Mouse (Mus musculus) liver (tissue): ENCODE measurements around the gene Ewsr1.
"Not testable (repeated sequence)": the region's sequence is repeated elsewhere in the genome, so short reads cannot be mapped to it uniquely, and the experiment has no call there.

Source experiments
- DNase-seq: peaks from one replicate; pipeline ENCODE4 v3.0.0-alpha.2; 2020; ENCODE audit warnings: mixed read lengths

Gene Ewsr1

DNA sequence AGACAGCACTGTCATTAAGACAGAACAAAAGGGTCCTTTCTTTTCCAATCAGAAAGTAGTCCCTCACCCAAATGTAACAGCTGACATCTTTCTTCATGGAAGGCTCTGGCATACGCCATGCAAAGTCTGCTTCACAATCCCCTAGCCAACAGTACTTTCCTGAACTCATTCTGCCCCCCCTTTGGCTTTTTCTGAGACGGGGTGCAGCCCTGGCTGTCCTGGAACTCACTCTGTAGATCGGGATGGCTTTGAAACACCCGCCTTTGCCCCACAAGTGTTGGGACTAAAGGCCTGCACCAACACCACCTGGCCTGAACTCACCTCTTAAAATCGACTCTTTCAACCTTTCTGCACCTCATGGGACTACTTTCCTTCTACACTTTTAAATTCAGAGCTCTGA, 3.2 kb downstream of the Ewsr1 start:
- no peak for DNase-seq

DNA sequence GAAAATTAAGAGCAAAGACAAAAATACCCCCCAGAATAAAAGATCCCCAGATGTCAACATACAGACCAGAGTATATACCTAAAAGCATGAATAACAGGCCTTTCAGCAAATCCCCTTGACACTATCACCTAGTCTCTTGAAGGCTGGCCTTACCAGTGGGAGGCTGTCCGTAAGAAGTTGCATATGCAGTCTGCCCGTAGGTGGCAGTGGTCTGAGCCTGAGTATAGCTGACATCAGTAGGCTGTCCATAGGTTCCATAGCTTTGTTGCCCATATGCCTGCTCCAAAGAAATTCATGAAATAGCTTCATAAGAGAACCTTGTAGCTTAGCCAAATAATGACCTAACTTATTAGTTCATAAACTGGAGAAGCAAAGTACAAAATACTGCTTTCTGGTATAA, 7.4 kb downstream of the Ewsr1 start:
- DNase-seq, result no peak

DNA sequence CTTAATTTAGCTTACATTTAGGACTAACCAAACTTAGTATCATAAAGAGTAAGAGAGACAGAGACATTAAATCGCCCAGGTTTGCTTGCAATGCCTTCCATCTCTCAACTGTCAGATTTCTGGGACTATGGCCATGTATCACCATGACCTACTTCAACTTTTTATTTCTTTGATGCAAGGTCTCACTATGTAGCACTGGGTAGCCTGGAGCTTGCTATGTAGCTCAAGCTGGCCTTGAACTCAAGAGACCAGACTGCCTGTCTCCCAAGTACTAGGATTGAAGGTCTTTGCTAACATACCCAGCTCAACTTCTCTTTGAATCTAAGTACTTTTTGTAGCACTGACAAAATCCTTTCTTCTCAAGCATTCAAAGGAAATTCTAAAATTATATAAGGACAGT, 9.9 kb downstream of the Ewsr1 start:
- DNase-seq, result no peak

DNA sequence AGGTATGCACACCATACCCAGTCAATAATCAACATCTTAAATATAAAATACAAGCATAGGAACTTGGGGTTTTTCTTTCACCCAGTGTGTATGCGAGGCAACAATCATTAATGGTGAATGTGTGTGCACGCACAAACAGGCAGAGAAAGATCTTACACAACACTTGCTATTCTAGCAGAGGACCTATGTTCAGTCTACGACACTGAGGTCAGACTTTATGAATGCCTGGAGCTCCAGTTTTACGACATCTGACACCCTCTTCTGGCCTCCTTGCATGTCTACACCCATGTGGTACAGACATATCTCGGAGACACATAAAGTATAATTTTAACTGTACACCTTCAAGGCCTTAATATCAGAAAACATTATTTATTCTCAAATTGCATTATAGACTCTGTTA, 22.2 kb downstream of the Ewsr1 start:
- DNase-seq, result not testable (repeated sequence)

DNA sequence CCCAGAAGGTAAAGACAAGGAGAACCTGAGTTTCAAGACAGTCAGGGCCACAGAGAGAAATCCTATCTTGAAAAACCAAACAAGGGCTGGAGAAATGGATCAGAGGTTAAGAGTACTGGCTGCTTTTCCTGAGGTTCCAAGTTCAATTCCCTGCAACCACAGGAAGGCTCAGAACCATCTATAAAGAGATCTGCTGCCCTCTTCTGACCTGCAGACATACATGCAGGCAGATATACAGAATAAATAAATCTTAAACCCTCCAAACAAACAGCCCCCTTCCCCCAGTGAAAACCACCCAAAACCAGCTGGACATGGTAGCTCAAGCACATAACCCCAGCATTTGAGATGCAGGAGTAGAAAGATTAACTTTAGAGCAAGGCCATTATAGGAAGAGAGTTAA, 23.3 kb downstream of the Ewsr1 start:
- DNase-seq, result no peak

DNA sequence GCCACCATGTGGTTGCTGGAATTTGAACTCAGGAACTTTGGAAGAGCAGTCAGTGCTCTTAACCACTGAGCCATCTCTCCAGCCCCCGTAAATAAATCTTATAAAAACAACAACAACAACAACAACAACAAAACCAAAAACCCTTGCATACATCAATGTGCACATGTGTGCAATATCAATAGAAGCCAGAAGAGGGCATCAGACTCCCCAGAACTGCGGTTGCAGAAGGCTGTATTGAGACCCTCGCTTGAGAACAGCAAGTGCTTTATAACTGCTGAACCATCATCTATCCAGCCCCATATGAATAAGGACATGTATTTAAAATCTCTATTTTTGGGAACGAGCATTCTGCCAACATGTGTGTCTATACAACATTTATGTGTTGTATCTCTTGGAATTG, 24.2 kb downstream of the Ewsr1 start:
- DNase-seq, result no peak

DNA sequence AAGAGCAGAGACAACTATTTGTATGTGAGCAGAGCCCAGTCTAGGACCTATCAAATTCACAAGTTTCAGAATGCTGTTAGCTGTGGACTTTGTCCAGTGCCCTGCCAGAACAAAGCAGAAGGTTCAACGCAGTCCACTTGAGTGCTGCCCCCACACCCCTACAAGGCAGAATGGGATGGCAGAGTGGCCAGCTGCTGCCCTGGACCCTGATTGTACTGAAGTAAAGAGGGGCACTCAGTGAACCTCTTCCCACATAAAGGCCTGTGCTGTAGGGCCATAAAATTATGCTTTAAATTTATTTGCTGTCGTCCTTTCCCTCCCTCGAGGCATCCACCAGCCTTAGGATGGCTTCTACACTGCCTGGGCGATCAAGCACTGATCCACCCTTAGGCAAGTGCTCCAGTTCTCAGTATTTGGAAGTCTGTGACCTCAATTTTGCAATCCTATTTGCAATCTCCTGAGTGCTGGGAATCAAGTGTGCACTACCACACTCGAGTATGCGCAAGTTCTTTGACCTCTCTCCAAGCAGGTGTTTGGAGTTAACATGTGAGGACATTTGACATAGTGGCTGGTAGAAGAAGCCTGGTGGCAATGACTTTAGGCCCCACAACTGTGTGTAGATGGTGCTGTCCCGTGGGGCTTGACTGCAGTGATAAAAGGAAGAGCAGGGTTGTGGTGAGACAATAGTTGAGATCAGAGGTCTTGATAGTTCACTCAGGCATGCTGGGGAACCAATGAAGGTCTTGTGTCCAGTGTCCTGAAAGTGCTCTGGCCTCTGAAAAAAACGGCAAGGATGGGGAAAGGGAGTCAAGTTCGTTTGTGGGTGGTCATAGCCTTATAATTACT, 30.7 kb downstream of the Ewsr1 start:
- no peak for DNase-seq

DNA sequence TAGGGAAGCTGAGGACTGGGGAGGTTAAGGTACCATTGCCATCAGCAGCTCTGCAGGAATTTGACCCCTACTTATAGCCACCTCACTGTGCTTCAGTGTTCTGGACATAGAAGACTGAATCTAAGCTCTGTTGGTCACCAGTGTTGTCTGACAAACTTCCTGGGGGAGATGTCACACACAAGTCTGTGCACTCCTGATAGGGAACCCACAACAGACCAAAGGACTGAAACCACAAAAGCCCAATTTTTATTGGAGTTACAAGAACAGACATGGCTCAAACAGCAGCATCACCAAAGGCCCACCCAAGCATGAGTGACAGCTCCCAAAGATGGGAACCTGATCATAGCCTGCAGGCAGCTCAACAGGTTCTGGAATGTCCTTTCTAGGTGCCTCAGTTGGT, 32.0 kb downstream of the Ewsr1 start:
- no peak for DNase-seq

DNA sequence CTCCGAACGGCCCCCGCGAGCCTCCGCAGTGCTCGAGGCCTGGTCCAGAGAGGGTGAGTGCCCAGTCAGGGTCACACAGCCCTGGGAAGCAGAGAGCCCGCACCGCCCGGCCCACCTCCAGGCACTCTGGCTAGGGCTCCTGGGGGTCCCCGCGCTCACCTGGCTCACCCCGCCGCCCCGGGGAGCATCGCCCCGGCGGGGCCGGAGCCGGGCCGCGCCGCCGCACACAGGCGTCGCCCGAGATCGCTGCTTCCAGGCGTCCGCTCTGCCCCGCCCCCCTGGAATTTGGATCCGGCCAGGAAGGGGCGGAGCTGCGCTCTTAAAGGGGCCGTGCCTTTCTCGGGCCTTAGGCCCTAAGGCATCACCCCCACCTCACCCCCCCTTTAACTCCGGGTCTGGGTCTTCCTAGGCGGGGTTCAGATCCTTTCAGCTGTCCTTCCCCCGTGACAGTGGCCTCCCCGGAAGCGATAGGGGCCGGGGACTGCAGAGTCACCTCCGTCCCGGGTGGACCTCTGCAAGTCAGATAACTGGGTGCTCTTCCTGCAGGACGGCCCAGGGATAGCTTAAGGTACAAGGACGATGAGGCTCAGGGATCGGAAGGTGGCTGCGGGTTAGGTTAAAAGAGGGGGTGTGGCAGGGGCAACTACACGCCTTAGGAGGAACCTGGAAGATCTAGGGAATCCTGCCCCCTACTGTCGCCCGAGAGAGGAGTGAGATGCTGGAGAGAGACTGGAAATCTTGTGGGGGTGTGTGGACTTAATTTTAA, 33.8 kb downstream of the Ewsr1 start, which contains the start of gene Gas2l1:
TSS of gene Gas2l1 (minus strand) at position 272 of the 766 bp plus-strand sequence.
- DNase-seq, result peak; percentile 91

DNA sequence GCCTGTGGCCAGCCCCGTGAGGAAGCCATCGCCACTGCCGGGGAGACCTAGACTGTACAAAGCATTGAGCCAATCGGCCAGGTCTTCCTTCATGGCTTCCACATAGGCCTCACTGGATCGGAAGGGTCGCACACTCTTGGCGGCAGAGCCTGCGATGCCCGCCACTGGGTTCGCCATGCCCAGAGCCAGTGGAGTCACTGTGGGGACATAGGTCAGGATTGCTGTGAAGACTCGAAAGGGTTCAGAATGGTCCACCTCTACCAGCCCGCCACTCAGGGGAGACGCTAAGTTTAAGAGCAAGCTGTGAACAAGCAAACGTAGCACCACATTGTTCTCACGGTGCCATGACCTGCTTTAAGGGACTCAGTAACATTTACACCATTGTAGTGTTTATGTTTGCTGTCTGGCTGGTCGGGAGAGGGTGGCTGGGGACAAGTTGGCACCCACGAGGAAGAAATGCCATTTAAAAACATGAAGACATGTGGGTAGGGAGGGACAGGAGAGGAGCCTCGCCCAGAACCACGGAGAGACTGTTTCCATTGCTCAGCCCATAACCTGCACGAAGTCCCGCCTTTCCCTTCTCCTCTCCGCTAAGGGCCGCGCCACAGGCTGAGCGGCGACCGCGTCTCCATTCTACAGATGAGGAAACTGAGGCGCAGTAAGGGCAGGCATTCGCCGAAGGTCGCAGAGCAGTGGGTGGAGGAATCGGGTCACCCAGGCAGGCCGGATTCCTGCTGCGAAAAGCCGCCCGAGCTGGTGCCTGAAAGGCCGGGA, 34.6 kb downstream of the Ewsr1 start:
- DNase-seq, result no peak

DNA sequence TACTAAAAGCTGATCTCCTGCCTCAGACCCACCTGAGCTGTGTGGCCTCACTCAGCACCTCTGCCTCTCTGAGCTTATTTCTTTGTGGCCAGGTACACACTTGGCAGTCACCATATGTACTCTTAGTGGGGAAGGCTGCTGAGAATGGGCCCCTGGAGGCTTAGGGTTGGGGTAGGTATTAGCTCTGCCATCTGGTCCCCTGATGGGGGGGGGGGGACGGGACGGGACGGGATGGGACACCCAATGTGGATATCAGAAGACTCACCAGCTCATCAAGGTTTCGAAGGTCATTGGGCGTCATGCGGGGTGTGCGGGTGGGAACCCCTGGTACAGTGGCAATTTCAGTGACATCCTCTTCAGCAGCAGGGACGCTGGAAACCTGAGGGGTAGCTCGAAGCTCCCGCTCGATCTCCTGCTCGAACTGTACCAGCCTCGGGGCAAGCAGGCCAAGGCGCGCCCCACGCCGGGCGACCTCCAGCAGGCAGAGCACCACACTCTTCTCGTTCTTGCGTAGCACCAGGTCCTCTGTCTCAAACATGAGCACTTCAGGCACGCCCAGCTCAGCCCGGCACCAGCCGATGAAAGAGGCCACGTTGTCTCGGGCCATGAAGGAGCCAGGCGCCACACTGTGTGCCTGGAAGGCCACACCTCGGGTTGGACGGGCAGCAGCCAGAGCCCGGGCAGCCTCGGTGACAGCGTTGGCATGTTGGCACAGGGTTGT, 35.3 kb downstream of the Ewsr1 start:
- no peak for DNase-seq

DNA sequence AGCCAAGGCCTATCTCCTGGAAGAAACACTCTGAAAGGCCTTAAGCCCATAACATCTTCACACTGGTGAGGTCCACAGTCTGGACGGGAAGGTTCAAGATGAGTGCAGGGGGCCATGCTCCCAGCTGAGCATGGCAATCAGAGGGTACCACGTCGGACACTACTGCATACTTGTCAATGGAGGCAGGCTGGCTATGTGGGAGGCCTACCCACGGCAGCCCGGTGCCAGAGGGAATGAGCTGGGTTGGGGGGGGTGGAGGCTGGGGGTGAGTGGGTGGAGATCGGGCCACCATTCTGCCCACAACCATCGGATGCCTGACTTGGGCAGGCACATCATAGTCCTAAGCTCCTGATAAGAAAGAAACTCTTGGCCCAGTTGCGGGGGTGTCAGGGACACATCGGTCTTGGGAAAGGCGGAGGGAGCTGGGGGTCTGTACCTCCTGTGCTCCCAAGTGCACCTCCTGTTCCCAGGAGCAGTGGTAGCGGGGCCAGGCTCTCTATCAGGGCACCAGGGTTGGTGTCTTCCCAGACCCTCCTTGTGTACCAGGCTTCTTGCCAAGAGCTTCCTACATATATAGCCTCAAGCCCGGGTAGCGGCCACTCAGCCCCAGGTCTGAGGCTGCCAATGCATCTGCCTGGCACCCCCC, 36.1 kb downstream of the Ewsr1 start:
- no peak for DNase-seq

DNA sequence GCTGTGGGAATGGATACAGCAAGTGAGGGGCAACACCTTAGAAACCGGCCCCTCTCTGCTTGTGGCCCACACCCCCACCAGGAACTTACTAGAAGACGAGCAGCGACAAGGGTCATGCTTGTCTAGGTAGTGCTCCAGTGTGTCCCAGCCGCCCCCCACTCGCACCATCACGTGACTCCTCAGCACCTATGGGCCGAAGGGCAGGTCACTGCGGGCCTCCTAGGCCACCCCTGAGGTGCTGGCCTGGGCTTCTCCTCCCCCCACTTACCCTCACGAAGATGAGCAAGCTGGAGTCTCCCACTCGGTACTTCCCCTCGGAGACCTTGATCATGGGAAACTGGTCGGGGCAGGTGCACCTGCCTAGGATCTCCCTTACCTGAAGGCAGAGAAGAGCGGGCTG, 36.7 kb downstream of the Ewsr1 start:
- no peak for DNase-seq

DNA sequence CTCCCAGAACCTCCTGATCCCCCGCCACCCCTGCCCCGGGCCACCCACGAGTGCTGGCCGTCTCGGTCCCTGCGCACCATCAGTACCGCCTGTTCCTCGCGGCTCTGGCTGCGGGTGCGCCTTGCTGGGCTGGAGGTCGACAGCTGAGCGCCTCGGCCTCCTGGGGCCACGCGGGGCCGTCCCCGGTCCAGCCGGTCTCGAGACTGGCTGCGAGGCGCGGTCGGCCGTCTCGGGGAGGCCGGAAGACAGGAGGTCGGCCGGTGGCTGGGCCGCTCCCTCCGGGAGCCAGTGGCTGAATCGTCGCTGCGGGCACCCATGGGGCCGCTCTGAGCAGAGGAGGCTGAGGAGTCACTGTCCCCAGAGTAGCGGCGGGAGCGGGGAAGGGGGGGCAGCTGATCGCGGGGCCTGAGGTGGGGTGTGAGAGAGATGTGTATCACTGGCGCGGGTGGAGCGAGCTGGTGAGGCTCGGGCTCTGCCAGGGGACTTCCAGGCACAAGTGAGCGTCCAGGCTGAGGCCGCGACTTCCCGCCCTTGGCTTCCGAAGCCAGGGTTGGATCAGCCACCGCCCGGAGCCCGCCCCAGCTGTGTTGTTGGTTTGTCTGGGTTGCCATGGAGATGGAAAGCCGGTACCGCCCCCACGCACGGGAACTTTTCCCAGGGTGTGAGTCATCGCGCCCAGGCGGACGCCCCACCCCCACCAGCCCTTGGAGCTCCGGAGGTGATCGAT, 37.5 kb downstream of the Ewsr1 start:
- peak; percentile 85 for DNase-seq

DNA sequence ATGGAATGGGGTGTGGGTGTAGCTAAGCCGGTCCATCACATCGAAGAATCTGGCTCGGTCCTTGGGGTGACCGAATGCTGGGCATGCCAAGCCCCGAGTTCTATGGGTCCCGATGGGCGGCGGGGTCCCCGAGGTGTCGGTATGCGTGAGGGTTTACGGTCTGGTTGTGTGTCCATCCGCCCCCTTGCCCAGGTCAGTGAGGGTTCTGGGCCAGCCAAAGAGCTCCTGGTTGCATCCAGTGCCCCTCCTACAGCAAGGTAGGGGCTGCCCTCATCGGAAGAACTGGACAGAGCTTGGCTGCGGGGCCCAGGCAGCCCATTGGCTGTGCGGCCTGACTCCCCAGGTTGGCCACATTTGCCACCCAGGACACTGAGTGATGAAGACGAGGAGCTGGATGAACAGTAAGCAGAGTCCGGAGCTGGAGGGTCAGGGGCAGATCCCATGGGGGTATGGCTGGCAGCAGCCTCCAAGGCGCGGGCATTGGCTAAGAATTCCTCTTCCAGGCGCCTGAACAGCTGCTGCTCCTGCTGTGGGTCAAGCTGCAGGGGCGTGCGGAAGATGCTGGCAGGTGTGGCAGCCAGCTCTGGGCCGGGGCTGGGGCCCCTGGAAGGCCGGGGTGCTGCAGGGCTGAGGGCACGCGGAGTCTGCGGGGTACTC, 38.2 kb downstream of the Ewsr1 start:
- DNase-seq, result no peak

DNA sequence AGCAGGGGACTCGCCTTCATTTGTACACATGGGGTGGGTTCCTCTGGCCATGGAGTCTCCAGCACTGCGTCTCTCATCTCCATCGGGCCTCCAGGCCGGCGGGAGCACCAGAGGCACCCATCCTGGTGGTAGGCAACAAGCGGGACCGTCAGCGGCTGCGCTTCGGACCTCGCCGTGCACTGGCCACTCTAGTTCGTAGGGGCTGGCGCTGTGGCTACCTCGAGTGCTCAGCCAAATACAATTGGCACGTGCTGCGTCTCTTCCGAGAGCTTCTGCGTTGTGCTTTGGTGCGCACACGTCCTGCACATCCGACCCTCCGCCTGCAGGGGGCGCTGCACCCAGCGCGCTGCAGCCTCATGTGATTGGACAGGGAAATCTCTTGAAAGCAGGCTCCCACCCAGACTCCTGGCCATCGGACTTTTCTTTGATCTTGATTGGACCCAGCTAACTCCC, 39.3 kb downstream of the Ewsr1 start:
- DNase-seq, result peak; percentile 34

DNA sequence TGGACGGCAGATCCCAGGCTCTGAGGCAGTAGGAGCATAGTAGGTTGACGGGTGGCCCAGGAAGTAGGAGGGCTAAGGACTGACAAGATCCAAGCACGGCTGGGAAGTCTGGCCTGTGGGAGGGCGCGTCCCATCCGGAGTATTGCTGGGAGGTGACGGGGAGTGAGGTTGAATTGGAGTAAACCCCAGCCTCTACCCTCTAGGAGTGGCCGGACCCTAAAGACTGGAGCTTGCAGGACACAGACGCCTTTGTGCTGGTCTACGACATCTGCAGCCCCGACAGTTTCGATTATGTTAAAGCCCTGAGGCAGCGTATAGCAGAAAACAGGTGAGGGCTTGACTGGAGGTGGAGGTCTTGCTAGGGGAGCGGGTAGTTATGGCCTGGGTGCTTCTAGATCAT, 39.8 kb downstream of the Ewsr1 start:
- DNase-seq, result no peak

DNA sequence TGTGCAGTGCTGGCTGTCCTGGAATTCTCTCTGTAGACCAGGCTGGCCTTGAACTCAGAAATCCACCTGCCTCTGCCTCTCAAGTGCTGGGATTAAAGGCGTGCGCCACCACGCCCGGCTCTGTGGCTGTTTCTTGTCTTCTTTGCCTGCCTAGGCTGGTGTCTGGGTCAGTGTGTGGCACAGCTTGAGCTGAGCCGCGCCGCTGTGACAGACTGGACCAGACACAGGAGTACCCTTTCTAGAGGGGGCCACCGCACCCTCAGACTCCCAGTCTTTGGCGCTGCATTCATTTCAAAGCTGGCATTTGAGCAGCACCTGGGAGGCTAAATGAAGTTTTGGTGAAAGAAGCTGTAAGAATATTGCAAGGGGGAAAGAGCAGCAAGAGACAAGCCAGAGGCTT, 40.3 kb downstream of the Ewsr1 start:
- DNase-seq, result no peak

DNA sequence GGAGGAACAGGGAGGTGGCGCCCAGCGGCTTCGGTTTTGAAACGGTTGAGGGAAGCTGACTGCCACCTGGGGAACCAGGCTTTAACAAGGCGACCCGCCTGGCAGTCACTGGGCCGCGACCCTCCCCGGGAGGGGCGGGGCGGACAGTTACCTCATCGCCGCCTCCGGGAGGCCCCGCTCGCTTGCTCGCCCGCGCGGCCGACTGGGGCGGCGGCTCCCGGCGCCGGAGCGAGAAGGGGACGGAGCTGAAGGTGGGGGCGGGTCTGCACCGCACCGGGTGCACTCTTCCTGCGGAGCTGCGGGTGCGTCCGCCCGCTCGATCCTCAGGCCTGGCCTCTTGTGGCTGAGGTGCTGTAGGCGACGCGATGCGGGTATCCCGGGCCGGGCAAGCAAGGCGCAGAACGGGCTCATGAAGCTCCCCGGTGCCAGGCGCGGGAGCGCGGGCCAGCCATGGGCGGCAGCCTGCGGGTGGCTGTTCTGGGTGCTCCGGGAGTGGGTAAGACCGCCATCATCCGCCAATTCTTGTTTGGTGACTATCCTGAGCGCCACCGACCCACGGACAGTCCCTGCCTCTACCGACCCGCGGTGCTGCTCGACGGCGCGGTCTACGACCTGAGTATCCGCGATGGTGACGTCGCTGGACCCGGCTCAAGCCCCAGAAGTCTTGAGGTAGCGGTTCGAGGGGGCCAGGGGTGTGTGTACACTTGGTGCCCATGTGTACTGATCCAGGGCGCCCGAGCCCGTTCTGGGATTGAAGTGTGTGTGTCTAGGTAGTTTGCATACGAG, 41.0 kb downstream of the Ewsr1 start, which contains the start of gene Rasl10a:
TSS of gene Rasl10a (plus strand) at position 273 of the 786 bp plus-strand sequence.
- DNase-seq, result no peak

DNA sequence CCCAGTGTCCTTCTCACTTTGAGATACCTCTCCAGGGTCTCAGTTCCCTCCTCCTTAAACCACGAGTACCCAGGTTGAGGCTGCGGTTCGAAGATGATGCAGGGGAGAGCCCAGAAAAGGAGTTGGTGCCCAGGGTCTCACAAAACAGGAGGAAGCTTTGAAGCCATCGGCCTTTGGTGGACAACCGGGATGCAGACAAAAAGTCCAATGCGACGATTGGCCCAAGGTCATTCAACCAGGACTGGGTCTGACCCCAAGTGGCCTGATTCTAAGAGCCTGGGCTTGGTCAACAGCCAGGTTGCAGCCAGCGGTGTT, 41.6 kb downstream of the Ewsr1 start:
- no peak for DNase-seq
